Mouse (Mus musculus): ENCODE measurements around the gene Serping1.
"Not testable (repeated sequence)": the region's sequence is repeated elsewhere in the genome, so short reads cannot be mapped to it uniquely, and the experiment has no call there.

The Serping1 gene

DNA sequence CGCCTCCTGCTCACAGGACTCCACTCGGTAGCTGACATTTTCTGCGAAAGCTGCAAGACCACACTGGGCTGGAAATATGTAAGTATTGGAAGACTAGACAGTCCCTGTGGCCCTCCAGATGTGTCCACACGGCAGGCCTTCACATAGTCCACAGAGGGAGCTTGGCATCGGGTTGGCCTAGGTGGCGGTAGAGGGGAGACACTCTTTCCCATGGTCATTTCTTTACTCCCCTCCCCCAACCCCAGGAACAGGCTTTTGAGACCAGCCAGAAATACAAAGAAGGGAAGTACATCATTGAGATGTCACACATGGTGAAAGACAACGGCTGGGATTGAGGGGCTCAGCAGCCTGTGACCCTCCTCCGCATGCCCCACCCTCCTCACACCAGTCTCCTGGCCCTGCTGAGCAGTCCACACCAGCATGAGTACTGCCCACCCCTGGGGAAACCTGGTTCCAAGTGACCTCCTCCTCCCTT, 37.8 kb downstream of the Serping1 start:
- no peak for DNase-seq

- no peak for DNase-seq
Observed at GRCm38 (mm10) chr2:84736312-84737161, 38.7 kb downstream of the Serping1 start.

DNA sequence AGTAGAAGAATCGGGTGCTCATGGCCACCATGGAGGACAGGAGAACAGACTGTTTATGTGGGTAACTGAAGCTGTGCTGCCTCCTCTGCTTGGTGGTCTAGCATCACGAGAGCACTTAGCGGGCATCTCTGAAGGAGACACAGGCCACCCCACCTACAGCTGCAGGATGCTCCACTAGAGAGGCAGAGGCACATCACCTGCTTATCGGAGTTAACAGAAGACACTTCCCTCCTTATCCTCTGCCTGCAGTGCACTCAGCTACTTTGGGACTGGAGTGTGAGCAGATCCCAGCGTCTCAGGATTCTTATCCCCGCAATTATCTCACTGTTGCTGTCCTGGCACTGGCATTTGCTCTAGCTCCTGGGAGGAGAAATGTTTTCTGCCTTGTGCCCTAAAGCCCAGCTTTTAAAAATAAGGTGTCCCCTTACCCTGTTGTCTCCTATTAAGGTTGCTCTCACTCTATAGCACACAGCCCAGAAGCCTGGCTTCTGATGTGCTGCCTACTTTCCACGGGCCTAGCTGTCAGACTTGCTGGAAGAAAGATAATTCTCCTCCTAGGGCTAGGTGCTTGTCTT, 39.8 kb downstream of the Serping1 start:
- DNase-seq, result no peak

DNA sequence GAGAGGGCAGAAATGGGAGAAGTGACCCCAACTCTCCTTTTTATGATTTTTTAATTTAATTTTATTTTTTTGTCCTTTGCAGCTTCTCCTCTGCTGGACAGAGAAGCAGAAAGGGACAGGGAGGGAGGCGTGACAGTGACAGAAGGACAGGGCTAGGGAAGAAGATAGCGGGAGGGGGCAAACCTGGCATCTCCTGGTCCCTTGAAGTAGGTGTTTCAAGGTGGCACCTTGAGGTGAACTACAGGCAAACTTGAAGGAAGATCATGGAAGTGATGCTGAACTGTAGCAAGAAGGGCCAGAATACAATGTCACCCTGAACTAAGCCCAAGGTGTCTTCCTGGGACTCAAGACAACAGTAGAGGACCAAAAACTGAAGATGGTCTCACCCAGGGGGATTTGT, 40.3 kb downstream of the Serping1 start:
- no peak for DNase-seq

GRCm38 (mm10) chr2:84734351-84734864, 40.8 kb downstream of the Serping1 start:
- DNase-seq, result no peak

GRCm38 (mm10) chr2:84733579-84734300, 41.5 kb downstream of the Serping1 start, which contains the start of gene Ypel4:
TSS of gene Ypel4 (plus strand) at chr2:84734058.
- DNase-seq, result no peak

GRCm38 (mm10) chr2:84732394-84732793, 42.9 kb downstream of the Serping1 start:
- DNase-seq, result no peak

- no peak for DNase-seq
Observed at GRCm38 (mm10) chr2:84731206-84731605, 44.0 kb downstream of the Serping1 start.

DNA sequence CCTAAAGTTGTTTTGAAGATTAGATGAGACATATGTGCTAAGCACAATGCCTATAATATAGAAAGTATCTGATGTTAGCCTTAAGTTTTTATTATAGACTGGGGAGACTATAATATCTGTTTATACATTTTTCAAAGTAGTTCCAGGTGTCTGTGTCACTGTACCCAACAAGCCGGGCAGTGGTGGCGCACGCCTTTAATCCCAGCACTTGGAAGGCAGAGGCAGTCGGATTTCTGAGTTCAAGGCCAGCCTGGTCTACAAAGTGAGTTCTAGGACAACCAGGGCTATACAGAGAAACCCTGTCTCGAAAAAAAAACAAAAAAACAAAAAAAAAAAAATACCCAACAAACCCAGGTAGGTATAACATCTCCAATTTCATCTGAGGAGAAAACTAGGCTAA, 47.1 kb downstream of the Serping1 start:
- DNase-seq, result not testable (repeated sequence)

DNA sequence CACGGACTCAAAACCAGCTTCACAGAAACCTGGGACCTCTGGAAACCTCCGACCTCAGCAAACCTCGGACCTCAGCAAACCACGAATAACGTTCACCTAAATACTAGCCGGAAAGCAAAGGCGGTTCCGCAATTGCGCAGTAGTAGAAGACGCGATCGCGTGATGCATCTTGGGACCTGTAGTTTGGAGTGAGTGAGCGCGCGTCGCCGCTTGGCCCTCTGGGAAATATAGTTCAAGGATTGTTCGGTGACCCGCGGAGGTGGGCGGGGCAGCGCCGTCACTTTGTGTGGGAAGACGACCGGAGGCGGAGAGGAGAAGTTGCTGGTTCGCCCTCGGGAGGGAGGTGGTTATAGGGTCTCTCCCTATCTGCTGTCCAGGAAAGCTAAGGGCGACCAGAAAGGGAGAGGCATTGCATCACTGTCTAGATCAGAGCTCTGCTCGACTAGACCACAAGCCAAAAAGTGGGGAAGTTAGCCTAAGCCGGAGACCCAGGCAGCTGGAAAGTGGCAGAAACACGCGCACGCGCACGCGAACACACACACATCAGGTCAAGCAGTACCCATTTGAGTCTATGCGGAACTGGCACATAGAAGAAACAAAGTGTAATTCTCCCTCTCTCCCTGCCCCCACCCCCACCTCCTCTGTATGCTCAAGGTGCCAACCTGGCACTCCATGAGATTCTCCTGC, 47.9 kb downstream of the Serping1 start, which contains the start of gene Clp1:
Gene Clp1 (minus strand): TSS at position 179 of the 687 bp plus-strand sequence.
- DNase-seq, result peak; percentile 98

GRCm38 (mm10) chr2:84726716-84727115, 48.5 kb downstream of the Serping1 start:
- DNase-seq, result no peak

- DNase-seq, result no peak
Observed at GRCm38 (mm10) chr2:84725770-84726169, 49.5 kb downstream of the Serping1 start.

DNA sequence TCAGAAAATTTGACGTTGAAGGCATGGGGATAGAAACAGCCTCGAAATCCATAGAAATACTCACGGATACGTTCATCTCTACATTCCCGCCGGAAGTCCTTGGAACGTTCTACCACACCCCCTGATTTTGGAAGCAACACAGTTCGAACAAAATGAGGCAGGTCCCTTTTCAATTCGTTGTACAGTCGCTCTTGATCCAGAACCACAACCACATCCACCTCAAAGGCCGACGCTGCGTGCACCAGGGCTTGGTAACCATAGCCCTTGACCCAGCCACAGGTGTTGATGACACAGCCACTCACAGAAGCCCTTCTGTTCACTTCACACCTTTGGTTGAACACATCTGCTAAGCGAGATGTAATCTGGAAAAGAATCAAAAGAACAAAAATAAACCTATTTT, 51.4 kb downstream of the Serping1 start:
- no peak for DNase-seq

GRCm38 (mm10) chr2:84721182-84721581, 54.1 kb downstream of the Serping1 start:
- DNase-seq, result no peak

DNA sequence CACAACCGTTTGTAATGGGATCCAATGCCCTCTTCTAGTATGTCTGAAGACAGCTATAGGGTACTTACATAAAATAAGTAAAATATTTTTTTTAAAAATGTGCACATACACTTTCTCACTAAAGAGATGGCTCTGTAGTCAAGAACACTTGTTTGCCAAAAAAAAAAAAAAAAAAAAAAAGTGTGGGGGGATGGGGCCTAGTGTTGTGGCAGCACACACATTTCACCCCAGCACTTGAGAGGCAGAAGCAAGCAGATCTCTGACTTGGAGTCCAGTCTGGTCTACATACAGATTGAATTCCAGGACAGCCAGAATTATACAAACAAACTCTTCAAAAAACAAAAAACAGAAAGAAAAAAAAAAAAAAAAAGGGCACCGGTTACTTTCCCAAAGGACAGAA, 54.5 kb downstream of the Serping1 start:
- no peak for DNase-seq

DNA sequence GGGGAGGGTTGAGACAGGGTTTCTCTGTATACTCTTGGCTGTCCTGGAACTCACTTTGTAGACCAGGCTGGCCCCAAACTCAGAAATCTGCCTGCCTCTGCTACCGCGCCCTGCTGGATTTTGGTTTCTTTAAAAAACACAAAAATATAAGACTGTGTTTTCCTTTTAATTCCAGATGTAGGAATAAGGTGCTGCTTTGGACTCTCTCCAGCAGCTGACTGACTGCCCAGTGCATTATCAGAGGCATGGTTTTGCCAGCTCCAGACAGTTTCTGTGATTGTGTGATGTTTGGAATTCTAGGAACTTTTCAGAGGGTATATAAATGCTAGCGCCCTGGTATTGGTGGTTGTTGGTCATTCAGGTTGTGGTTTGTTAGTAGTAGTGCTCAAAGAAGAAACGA, 57.9 kb downstream of the Serping1 start:
- no peak for DNase-seq

GRCm38 (mm10) chr2:84716423-84717355, 58.6 kb downstream of the Serping1 start:
- no peak for DNase-seq

- peak; percentile 96 for DNase-seq
Observed at GRCm38 (mm10) chr2:84715562-84716361, 59.5 kb downstream of the Serping1 start.

Data from kidney, adult 11 months (tissue).